Mouse (Mus musculus) thymus, adult 2 months (tissue): ENCODE measurements around the gene Gm49361.

Experiments
- CTCF ChIP-seq: fragments of 200-500 bp; IDR thresholded peaks from 2 replicates; pipeline ENCODE4 v1.5.1; 2012; ENCODE audit warnings: mild to moderate bottlenecking, control low read depth, low read length, moderate library complexity, borderline replicate concordance; ENCODE audit not compliant: control insufficient read depth, poor library complexity, insufficient read depth; ENCODE audit errors: extremely low read depth
- POLR2A ChIP-seq: fragments of 200-500 bp; IDR thresholded peaks from 2 replicates; pipeline ENCODE4 v1.6.1; 2012; ENCODE audit warnings: mild to moderate bottlenecking, low read length, control low read depth, moderate library complexity; ENCODE audit not compliant: control insufficient read depth, poor library complexity, insufficient read depth; ENCODE audit errors: extremely low read depth

DNA sequence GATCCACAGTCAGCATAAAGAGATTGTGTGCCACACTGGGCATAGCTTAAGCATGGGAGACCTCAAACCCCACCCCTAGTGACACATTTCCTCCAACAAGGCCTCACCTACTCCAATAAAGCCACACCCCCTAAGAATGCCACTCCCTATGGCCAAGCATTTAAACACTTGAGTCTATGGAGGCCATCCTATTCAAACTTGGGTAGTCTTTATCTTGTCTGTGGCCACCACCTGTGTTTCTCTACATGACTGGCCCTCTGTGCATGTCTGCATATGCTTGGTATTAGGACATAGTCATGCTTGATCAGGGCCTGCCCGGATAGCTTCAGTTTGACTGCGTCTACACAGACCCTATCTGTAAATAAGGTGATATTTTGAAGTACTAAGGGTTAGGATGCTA, 9.8 kb upstream of the Gm49361 start:
- TF ChIP-seq CTCF: no peak
- TF ChIP-seq POLR2A: no peak
